Mouse (Mus musculus) macrophage (primary cell): ENCODE data around the gene Pcbd1. TPM values are rescaled to one million over a fixed set of nuclear protein-coding genes. Genes with fewer than 3 reads are reported as not detected.

Source experiments
- H3K27ac ChIP-seq: fragments of 350-480 bp; formaldehyde crosslinking; 2 replicates; pipeline ENCODE4 v1.9.0; 2021
- H3K36me3 ChIP-seq: fragments of 350-480 bp; formaldehyde crosslinking; 2 replicates; pipeline ENCODE4 v1.9.0; 2021; ENCODE audit errors: inconsistent target
- H3K4me3 ChIP-seq: fragments of 350-480 bp; formaldehyde crosslinking; 2 replicates; pipeline ENCODE4 v1.9.0; 2021; ENCODE audit errors: inconsistent target
- H3K79me2 ChIP-seq: fragments of 350-480 bp; formaldehyde crosslinking; 2 replicates; pipeline ENCODE4 v1.9.0; 2021; ENCODE audit errors: inconsistent target
- WGBS: methylation state at CpG from one replicate; pipeline ENCODE4 v1.1.7; 2026; ENCODE audit warnings: inconsistent platforms; ENCODE audit not compliant: missing documents; 5-methylcytosine and 5-hydroxymethylcytosine counted together
- polyA plus RNA-seq: library from polyadenylated mRNA; stranded (reverse); fragments of 250-400 nt; gene quantifications from 3 replicates; pipeline ENCODE4 v1.2.4, GENCODE M21; 2018; ENCODE audit warnings: inconsistent platforms
- total RNA-seq, 78 experiments: library from RNA; depleted of rRNA; stranded (reverse); fragments of 250-400 nt; gene quantifications; 1 replicate in 9 of 78; 2 replicates in 24 of 78; 3 replicates in 43 of 78; 4 replicates in 2 of 78; pipeline ENCODE4 v1.2.4; 2018; ENCODE audit warnings: inconsistent platforms in 56 of 78

Pcbd1 gene
- total RNA-seq (2018; cell fraction: chromatin; rRNA removed) = not detected
- not detected for total RNA-seq (2018; cell fraction: cytosol; rRNA removed)
- total RNA-seq (2018; cell fraction: nucleus; rRNA removed) = not detected
- polyA plus RNA-seq = not detected in 3 replicates

DNA sequence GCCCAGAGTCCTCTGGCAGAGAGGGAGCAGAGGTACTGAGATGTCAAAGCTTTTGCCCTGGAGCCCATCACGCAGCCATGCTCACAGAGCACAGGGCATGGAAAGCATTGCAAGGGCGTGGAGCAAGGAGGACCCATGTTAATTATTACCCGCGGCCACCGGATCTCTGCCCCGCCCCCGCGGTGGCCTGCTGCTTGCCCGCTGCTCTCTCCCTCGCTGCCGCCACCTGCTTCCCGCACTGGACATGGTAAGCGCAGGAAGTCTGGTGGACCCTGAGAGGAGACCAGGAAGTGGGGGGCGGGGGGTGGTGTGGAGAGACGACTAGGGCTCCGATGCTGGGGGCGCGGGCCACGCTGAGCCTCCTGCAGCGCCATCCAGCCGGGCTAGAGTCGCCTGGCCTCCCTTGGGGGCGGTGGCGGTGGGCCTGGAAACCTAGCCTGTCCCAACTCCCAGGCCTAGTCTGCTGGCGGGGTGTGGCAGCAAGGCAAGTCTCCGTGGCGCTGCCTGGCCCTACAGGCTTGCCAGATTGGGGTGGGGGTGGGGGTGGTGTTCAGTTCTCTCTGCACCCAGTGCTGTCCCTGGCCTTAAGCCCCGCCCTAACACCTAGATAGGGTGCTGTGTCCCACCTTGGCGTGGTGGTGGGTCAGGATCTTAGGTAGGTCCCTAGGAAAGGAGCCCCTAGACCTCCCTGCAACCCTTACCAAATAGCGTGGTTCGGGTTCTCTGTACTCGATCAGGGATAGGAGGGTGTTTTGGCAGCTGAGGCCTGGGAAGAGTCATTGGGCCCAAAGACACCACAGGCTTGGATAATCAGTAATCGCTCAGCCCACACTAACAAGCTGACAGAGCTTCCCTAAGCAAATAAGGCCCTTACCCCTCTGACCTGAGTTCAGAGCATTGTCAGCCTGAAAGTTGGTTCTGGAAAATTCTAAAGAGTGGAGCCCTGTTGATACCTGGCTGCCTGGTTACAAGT, at the start of gene Pcbd1:
Pcbd1 (plus strand) TSS at position 162 of the 973 bp plus-strand sequence.
- H3K4me3 ChIP-seq = no peak within 1 kb of the TSS
- H3K79me2 ChIP-seq = no peaks in the 10 kb centered on the region
- no peak within 1 kb of the TSS for H3K27ac ChIP-seq
- no peaks in the 10 kb centered on the region for H3K36me3 ChIP-seq
- WGBS = 25% methylated on average over 29 of the region's 33 CpGs

DNA sequence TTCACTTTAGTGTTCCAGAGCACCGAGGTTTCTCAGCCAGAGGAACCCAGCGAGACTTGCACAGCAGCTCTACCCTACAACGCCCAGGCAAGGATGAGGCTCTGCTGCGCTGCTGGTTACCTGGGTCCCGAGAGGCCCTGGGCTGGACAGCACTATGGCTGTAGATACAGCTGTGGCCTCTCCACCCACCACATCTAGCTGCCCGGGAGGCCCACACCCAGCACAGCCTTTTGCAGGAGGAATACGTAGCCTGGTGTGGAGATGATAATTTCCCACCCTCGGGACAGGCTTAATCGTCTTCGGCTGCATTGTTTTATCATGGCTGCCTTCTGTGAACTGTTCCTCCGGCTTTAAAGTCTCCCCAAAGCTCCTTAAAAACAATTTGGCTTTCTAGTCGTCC, 49.5 kb upstream of the Pcbd1 start:
- WGBS = 79% methylated on average over 12 of the region's 12 CpGs
- H3K27ac ChIP-seq = no peak overlapping the region

DNA sequence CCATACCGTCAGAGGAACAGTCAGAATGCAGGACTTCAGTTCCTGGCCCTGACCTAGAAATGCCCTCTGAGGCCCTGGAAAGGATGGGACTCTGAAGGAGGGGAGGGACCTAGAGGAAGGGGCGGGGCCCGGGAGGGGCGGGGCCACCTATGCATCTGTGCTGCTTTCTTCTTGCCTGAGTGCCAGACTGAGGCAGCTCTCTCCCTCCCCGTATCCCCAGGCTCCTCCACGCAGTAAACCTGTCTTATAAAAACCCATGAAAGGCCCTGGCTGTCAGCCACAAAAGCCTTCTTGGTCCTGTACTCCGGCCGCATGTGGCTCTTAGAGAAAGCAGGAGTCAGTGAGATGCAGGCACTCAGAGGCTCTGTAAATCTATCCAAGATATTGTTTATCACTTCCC, 44.0 kb upstream of the Pcbd1 start:
- 35% methylated on average over 6 of the region's 8 CpGs for WGBS

More for the DNA sequence above, 49.5 kb upstream of the Pcbd1 start:
- no peak overlapping the region for H3K4me3 ChIP-seq
- H3K36me3 ChIP-seq = no peaks in the 10 kb centered on the region
- H3K79me2 ChIP-seq = no peaks in the 10 kb centered on the region

DNA sequence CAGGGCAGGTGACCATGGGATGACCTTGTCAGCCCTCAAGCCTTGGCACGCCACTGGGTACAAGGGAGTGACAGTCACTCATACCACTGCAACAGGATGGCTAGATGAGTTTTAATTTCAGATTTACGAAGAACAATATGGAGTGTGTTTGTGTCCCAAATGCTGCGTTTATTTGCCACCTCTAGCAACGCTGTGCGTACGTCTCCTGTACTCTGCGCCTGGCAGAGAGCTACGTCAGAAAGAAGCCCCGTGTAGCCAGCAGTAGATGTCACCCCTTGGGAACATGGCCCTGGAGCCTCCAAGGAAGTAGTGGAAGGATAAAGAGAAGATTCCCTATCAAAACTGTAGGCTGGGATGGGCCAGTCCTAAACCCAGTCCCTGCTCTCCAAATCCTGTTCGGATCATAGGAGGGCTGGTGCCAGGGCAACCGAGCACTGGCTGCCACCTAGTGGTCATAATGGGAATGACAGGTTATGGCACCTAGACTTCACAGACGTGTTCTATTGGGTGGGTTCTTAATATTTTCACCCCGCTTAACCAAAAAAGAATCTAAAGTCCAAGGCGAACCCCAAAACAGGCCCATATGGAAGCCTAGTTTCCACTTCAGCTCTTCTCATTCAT, 37.0 kb upstream of the Pcbd1 start:
- no peak overlapping the region for H3K4me3 ChIP-seq
- no peaks in the 10 kb centered on the region for H3K79me2 ChIP-seq
- H3K27ac ChIP-seq = no peak overlapping the region
- no peaks in the 10 kb centered on the region for H3K36me3 ChIP-seq
- WGBS = 51% methylated on average over 14 of the region's 14 CpGs

More for the DNA sequence above, 44.0 kb upstream of the Pcbd1 start:
- no peak overlapping the region for H3K27ac ChIP-seq
- H3K4me3 ChIP-seq = no peak overlapping the region
- H3K79me2 ChIP-seq = no peaks in the 10 kb centered on the region
- H3K36me3 ChIP-seq = no peaks in the 10 kb centered on the region

DNA sequence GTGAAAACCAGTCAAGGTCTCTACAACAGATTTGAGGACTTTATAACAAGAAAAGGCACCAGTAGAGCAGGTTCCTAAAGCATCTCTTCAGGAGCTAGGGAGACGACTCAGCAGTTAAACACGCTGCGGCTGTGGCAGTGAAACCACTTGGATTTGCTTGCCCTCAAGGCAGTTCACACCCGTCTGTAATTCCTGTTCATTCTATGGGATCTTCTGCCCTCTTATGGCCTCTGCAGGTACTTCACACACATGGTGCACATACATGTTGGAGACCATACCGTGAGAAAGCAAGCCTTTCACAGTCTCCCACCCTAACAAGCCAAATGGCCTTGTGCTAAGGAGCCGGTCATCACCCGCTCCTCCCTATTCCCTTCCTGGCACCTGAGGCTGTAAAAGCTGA, 32.5 kb upstream of the Pcbd1 start:
- H3K4me3 ChIP-seq = no peak overlapping the region
- H3K79me2 ChIP-seq = no peaks in the 10 kb centered on the region
- 95% methylated on average over 7 of the region's 7 CpGs for WGBS
- H3K27ac ChIP-seq = no peak overlapping the region
- no peaks in the 10 kb centered on the region for H3K36me3 ChIP-seq

DNA sequence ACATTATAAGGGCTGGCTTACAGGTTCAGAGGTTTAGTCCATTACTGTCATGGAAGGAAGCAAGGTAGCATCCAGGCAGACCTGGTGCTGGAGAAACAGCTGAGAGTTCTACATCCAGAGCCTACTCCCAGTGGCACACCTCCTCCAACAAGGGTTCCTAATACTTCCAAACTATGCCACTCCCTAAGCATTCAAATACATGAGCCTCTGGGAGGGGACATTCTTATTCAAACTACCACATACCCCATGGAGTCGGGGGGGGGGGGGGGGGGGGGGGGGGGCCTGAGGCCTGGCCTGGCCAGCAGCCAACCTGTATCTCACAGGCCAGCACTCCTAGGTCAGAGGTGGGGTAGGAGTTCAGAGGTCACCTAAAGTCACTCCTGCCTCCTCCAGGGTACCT, 30.0 kb upstream of the Pcbd1 start:
- no CpG with 5 or more reads among the region's 1 CpGs for WGBS
- Histone ChIP-seq H3K27ac (no peak overlapping the region), H3K36me3 (no peaks in the 10 kb centered on the region), H3K79me2 (no peaks in the 10 kb centered on the region), H3K4me3 (no peak overlapping the region)

DNA sequence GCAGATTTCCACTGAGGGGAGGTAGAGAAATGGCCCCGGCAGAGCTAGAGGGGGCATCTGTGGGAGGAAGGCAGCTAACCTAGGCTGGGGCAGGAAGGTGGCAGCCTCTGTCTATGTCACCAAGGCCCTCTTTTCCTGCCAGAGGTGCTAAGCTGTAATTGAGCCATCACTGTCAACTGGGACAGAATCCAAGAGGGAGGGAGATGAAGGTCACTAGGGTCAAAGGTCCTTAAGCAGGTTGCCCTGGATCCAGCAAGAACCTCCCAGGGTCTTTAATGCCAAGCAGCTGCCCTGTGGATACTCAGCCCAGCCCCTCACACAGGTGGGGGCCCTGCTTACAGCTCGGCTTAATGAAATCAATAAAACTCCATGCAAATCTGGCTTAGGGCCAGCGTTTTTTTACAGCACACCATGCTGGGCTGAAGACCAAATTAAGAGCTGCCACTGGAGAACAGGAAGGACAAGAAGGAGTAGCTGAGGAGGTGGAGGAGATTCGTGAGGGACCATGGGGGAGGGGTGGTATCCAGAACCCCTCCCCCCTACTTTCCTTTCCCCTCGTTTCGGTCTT, 29.5 kb upstream of the Pcbd1 start:
- H3K4me3 ChIP-seq = no peak overlapping the region
- 65% methylated on average over 6 of the region's 6 CpGs for WGBS
- no peaks in the 10 kb centered on the region for H3K36me3 ChIP-seq
- no peak overlapping the region for H3K27ac ChIP-seq
- H3K79me2 ChIP-seq = no peaks in the 10 kb centered on the region

DNA sequence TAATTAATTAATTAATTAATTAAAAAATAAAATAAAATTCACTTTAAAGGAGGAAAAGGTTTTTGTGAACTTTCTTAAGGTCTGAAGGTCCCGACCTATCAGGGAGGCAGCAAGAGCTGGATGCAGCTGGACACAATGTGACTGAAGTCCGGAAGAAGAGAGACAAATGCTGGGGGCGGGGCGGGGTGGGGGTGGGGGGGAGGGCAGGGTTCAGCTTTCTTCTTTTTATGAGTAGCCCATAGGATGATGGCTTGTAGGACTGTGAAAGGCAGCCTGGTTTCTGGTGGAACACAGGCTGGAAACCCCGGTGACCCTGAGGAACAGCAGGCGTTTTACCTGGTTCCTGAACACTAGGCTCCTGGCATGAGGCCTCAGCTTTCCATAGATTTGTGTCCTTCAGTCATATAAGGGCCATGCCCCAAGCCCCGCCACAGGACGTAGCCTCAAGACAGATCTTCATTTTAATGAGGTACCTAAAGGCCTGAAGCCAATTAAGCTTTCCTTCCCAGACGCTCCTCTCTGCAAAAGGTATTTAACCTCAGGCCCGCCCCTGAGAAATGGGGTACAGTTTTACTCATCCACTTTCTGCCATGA, 25.8 kb upstream of the Pcbd1 start:
- Histone ChIP-seq H3K27ac (no peak overlapping the region), H3K4me3 (no peak overlapping the region), H3K79me2 (no peaks in the 10 kb centered on the region), H3K36me3 (no peaks in the 10 kb centered on the region)
- WGBS = 98% methylated on average over 6 of the region's 10 CpGs

DNA sequence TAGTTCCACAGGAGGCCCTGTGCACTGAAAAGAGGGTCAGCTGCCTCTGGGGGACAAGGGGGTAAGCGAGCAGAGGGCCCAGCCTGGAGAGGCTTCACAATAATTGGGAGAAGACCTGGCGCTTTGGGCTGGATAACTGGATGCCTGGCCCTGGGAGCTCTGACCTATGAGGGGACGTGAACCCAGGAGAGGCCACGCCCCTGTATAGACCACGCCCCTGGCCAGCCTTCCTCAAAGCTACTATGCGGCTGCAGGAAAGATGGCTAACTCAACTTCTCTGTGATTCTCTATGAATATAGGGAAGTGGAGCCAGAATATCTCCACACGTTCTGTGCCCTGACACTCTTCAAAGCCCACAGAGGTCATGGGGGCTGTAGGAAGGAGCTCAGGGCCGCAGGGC, 24.5 kb upstream of the Pcbd1 start:
- no peaks in the 10 kb centered on the region for H3K79me2 ChIP-seq
- 31% methylated on average over 8 of the region's 8 CpGs for WGBS
- H3K36me3 ChIP-seq = no peaks in the 10 kb centered on the region
- H3K27ac ChIP-seq = no peak overlapping the region
- no peak overlapping the region for H3K4me3 ChIP-seq

DNA sequence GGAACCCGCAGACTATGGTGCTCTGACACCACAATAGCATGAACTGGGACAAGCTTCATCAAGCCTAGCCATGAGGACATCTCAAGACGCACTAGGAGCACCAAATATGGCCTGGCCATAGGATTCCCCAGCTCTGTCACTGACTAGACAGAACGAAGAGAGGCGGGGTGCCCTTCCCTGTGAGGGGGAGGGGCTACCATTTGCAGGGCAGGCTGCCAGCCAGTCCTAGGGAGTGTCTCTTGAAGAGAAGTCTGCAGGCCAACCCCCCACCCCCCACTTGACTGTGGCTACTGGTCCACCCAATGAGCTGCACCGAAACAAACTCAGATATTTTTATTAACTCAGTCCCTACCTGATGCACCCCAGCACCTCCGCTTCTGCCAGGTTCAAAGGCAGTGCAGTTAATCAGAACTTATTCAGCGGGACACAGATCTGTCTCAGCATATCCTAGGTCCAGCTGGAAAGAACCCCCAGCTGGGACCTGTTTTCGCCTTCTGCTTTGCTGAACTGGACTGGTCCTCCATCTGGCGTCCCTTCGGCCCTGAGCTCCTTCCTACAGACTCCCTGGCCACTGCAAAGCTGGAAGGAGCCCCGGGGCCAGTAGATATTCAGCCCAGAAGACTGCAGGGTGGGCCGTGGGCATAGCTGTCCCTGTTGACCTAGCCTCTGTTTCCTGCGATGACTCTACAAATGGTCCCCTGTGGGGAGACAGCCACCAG, 23.7 kb upstream of the Pcbd1 start:
- Histone ChIP-seq H3K79me2 (no peaks in the 10 kb centered on the region), H3K27ac (no peak overlapping the region), H3K36me3 (no peaks in the 10 kb centered on the region), H3K4me3 (no peak overlapping the region)
- WGBS = 80% methylated on average over 13 of the region's 13 CpGs

DNA sequence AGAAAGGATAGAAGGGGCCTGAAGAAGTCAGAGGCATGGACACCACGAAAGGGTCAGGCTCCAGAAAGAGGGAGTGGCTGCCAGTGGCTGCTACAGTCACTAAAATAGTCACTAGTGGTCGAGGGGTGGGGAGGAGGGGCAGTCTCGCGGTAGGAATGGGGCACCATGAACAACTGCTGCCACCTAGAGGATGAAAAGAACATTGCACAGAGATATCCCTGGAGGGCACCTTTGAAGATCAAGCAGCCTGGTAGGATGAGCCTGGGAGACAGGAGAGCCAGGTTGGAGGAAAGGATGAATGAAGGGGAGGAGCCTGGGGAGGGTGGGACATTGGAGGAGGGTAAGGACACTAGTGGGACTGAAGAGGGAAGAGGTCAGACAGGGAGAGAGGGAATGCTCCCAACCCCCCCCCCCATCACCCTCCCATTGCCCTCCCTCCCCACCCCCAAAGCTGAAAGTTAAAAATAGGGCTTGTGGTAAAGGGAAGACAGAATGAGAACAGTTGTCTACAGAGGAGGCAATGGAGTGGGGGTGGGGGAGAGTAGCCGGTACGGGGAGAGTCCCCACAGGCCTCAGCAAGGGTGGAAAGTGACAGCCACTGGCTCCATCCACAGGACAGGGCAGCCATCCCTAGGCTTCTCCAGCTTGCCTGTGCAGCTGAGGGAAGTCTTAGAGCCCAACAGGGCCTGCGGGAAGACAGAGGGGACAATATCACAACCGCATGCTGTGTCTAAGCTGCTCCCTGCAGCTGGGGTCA, 20.5 kb upstream of the Pcbd1 start:
- no peaks in the 10 kb centered on the region for H3K36me3 ChIP-seq
- no peaks in the 10 kb centered on the region for H3K79me2 ChIP-seq
- H3K4me3 ChIP-seq = no peak overlapping the region
- H3K27ac ChIP-seq = no peak overlapping the region
- 15% methylated on average over 8 of the region's 8 CpGs for WGBS

DNA sequence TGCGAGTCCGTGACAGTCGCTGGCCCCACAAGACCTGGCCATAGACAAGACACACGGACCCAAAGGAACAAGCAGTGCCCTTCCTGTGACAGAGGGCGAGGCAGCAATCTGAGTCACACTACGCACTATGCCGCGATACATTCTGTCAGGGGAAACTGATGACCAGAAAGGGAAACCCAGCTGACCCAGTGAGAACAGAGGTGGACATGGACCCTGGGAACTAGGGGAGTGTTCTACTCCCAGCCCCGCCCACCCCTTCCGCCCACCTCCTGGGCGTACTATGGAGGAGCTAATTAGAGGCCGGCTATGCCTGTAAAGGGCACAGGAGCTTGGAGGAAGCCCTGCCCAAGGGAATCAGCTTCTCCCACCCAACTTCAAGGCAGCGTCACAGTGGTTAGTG, 19.9 kb upstream of the Pcbd1 start:
- 41% methylated on average over 11 of the region's 13 CpGs for WGBS
- no peaks in the 10 kb centered on the region for H3K79me2 ChIP-seq

DNA sequence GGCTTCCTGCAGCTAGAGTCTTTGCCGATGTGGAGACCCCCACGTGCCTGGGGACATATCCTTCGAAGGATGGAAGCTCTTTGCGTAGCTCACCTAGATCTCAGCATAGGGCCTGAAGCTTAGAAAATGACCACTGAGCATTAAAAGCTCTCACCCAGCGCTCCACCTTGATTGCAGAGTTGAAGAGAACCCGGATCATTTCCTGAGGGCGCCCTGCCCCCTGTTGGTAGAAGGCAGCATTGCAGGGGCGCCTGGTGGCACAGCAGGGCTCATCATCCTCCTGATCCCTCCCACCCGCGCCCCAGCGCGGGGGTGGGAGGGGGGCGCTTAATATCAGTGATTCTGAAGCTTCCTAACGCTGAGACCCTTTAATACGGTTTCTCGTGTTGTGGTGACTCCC, 16.8 kb upstream of the Pcbd1 start:
- Histone ChIP-seq H3K79me2 (no peaks in the 10 kb centered on the region), H3K4me3 (no peak overlapping the region), H3K36me3 (no peaks in the 10 kb centered on the region), H3K27ac (no peak overlapping the region)
- WGBS = 8% methylated on average over 16 of the region's 16 CpGs

More for the DNA sequence above, 19.9 kb upstream of the Pcbd1 start:
- H3K36me3 ChIP-seq = no peaks in the 10 kb centered on the region
- no peak overlapping the region for H3K4me3 ChIP-seq
- no peak overlapping the region for H3K27ac ChIP-seq
